Mouse (Mus musculus): ENCODE results near the gene Cdpf1. TPM values are rescaled to one million over a fixed set of nuclear protein-coding genes. Genes with fewer than 3 reads are reported as not detected.

Gene Cdpf1
- total and polyA plus RNA-seq, 3 experiments: 18.1 to 27.4 (median 26.4) TPM

GRCm38 (mm10) chr15:85829470-85829869 lies 18.0 kb upstream of the Cdpf1 start:
- Histone ChIP-seq H3K79me2 (replicated peaks; ENCODE audit: control insufficient read depth, extremely low read depth, insufficient read depth, poor library complexity, severe bottlenecking) (no peaks in the 10 kb centered on the region), H3K9ac (ENCODE audit: insufficient read depth, low read depth) (no peak overlapping the region), H3K4me3 (replicated peaks in 1 of 3; ENCODE audit: low read depth in 2 of 3, low read length in 2 of 3, poor library complexity in 1 of 3) (no peak overlapping the region), H3K4me1 (ENCODE audit: control insufficient read depth in 1 of 2, insufficient read depth in 2 of 2) (peaks cover 8 to 31% of the 10 kb centered on the region in 2 experiments), H3K4me2 (ENCODE audit: insufficient read depth, low read depth, poor library complexity, severe bottlenecking) (no peak overlapping the region), H3K36me3 (replicated peaks in 1 of 2; ENCODE audit: control insufficient read depth in 1 of 2, insufficient read depth in 1 of 2, low read length in 1 of 2) (peaks cover 0 to 2% of the 10 kb centered on the region in 2 experiments), H3K27me3 (replicated peaks) (peaks cover 28% of the 10 kb centered on the region), H3K9me3 (replicated peaks; ENCODE audit: low read length) (no peaks in the 10 kb centered on the region), H3K27ac (ENCODE audit: insufficient read depth, low read depth) (no peak overlapping the region)
- in situ Hi-C loops (cut with MboI; ENCODE audit: low pct_ligation_motif_present, low pct_unique_long_range_greater_than_20kb, low sequenced_read_pairs) (no loop called here), dilution Hi-C loops (cut with MboI; ENCODE audit: extremely low pct_ligation_motif_present, extremely low pct_unique_long_range_greater_than_20kb, low sequenced_read_pairs) (no loop called here)
- TF ChIP-seq MAX (IDR thresholded peaks at IDR 0.05; ENCODE audit: low read length) (no peak), KAT2A (IDR thresholded peaks at IDR 0.05; ENCODE audit: insufficient replicate concordance, low read length) (no peak), ZMIZ1 (IDR thresholded peaks at IDR 0.05; ENCODE audit: low read depth, low read length) (no peak), MAZ (IDR thresholded peaks at IDR 0.05; ENCODE audit: low read depth, low read length) (no peak), E2F4 (IDR thresholded peaks at IDR 0.05; ENCODE audit: insufficient replicate concordance, low read depth, low read length) (no peak), GABPA (IDR thresholded peaks at IDR 0.05; ENCODE audit: insufficient replicate concordance, low read depth, low read length) (no peak), POLR2A (IDR thresholded peaks at IDR 0.05; ENCODE audit: low read depth, low read length) (no peak), PAX5 (IDR thresholded peaks at IDR 0.05; ENCODE audit: low read length) (no peak), ETS1 (conservative IDR thresholded peaks at IDR 0.05; ENCODE audit: low read depth, low read length) (no peak), USF1 (IDR thresholded peaks at IDR 0.05; ENCODE audit: low read depth, low read length) (no peak)
- no peak for DNase-seq (ENCODE audit: extremely low read depth)

- Histone ChIP-seq H3K9ac (ENCODE audit: insufficient read depth, low read depth) (no peak overlapping the region), H3K4me3 (replicated peaks in 1 of 3; ENCODE audit: low read depth in 2 of 3, low read length in 2 of 3, poor library complexity in 1 of 3) (no peak overlapping the region), H3K79me2 (replicated peaks; ENCODE audit: control insufficient read depth, extremely low read depth, insufficient read depth, poor library complexity, severe bottlenecking) (no peaks in the 10 kb centered on the region), H3K36me3 (replicated peaks in 1 of 2; ENCODE audit: control insufficient read depth in 1 of 2, insufficient read depth in 1 of 2, low read length in 1 of 2) (no peaks in the 10 kb centered on the region), H3K4me1 (ENCODE audit: control insufficient read depth in 1 of 2, insufficient read depth in 2 of 2) (peaks cover 8 to 27% of the 10 kb centered on the region in 2 experiments), H3K27ac (ENCODE audit: insufficient read depth, low read depth) (no peak overlapping the region), H3K27me3 (replicated peaks) (peaks cover 39% of the 10 kb centered on the region), H3K4me2 (ENCODE audit: insufficient read depth, low read depth, poor library complexity, severe bottlenecking) (no peak overlapping the region), H3K9me3 (replicated peaks; ENCODE audit: low read length) (no peaks in the 10 kb centered on the region)
- no peak for TF ChIP-seq HCFC1 (IDR thresholded peaks at IDR 0.05; ENCODE audit: low read depth, low read length)
- TF ChIP-seq ETS1 (conservative IDR thresholded peaks at IDR 0.05; ENCODE audit: low read depth, low read length): no peak
- TF ChIP-seq JUN (IDR thresholded peaks at IDR 0.05; ENCODE audit: insufficient read depth, low read depth, low read length): no peak
- no peak for TF ChIP-seq RAD21 (IDR thresholded peaks at IDR 0.05; ENCODE audit: low read depth, low read length)
- no peak for TF ChIP-seq MAX (IDR thresholded peaks at IDR 0.05; ENCODE audit: low read length)
- TF ChIP-seq MYC (IDR thresholded peaks at IDR 0.05; ENCODE audit: low read depth, low read length): no peak
- TF ChIP-seq CHD2 (IDR thresholded peaks at IDR 0.05; ENCODE audit: low read length): no peak
- no peak for TF ChIP-seq CHD1 (IDR thresholded peaks at IDR 0.05; ENCODE audit: low read depth, low read length)
- no peak for TF ChIP-seq POLR2A (IDR thresholded peaks at IDR 0.05; ENCODE audit: low read depth, low read length)
- no peak for DNase-seq (ENCODE audit: extremely low read depth)
- in situ Hi-C loops (cut with MboI; ENCODE audit: low pct_ligation_motif_present, low pct_unique_long_range_greater_than_20kb, low sequenced_read_pairs): no loop called here
- dilution Hi-C loops (cut with MboI; ENCODE audit: extremely low pct_ligation_motif_present, extremely low pct_unique_long_range_greater_than_20kb, low sequenced_read_pairs): no loop called here
Observed at GRCm38 (mm10) chr15:85828071-85828470, 16.6 kb upstream of the Cdpf1 start.

All from CH12.LX (cell line).